Mouse (Mus musculus) gastrocnemius, adult 2 months (tissue): Measurements from ENCODE around the gene Snx33. TPM values are rescaled to one million over a fixed set of nuclear protein-coding genes. Genes with fewer than 3 reads are reported as not detected.
A peak's percentile ranks its signal among the peaks of the same experiment; 100 is the strongest.
"Not testable (repeated sequence)": the region's sequence is repeated elsewhere in the genome, so short reads cannot be mapped to it uniquely, and the experiment has no call there.

Experiments
- DNase-seq: peaks from one replicate; pipeline ENCODE4 v3.0.0; 2022
- H3K27ac ChIP-seq: fragments of 200-600 bp; 2 replicates; pipeline ENCODE4 v1.8.1; 2022; ENCODE audit warnings: mild to moderate bottlenecking
- H3K4me3 ChIP-seq: fragments of 200-600 bp; 2 replicates; pipeline ENCODE4 v1.8.1; 2022; ENCODE audit warnings: mild to moderate bottlenecking, moderate library complexity
- CTCF ChIP-seq: fragments of 200-600 bp; IDR thresholded peaks from 2 replicates; pipeline ENCODE4 v1.8.1; 2022; ENCODE audit warnings: antibody characterized with exemption, mild to moderate bottlenecking, moderate library complexity
- intact Hi-C: fragments of 180-260 bp; cut with DNase I; formaldehyde crosslinking; loops from one replicate; pipeline ENCODE4 v1.15.1; 2025
- total RNA-seq, 2 experiments: library from RNA; stranded (reverse); gene quantifications; 2 replicates each; pipeline ENCODE4 v1.2.3; 2021

Gene Snx33
- total RNA-seq, 2 experiments from 2014 or later, result 4.3 to 4.7 TPM

- H3K4me3 ChIP-seq, H3K27ac ChIP-seq, intact Hi-C loops: not testable (repeated sequence)
- peak; percentile 26 for DNase-seq
- TF ChIP-seq CTCF, result peak; percentile 81
Observed at GRCm38 (mm10) chr9:56947481-56947880, 19.3 kb upstream of the Snx33 start.

- intact Hi-C loops, result no loop called here
- no peak for TF ChIP-seq CTCF
- no peak for DNase-seq
Observed at GRCm38 (mm10) chr9:56938374-56938773, 10.2 kb upstream of the Snx33 start.

GRCm38 (mm10) chr9:56937223-56938160 lies 9.3 kb upstream of the Snx33 start, which contains the start of gene Imp3:
TSS of gene Imp3 (plus strand) at chr9:56937475.
- Histone ChIP-seq H3K4me3 (peak within 1 kb of the TSS; percentile 97), H3K27ac (peak within 1 kb of the TSS; percentile 98)
- intact Hi-C loops, result no loop called here
- TF ChIP-seq CTCF, result peak; percentile 43
- DNase-seq, result peak; percentile 91

More at GRCm38 (mm10) chr9:56938374-56938773, 10.2 kb upstream of the Snx33 start:
- Histone ChIP-seq H3K27ac (peak overlapping the region; percentile 98), H3K4me3 (peak overlapping the region; percentile 97)

- DNase-seq, result no peak
- H3K4me3 ChIP-seq, result peak overlapping the region; percentile 97
- no peak for TF ChIP-seq CTCF
- intact Hi-C loops, result no loop called here
- H3K27ac ChIP-seq, result peak overlapping the region; percentile 98
Observed at GRCm38 (mm10) chr9:56936861-56937222, 8.7 kb upstream of the Snx33 start.

GRCm38 (mm10) chr9:56930556-56930955 lies 2.4 kb upstream of the Snx33 start:
- no peak for TF ChIP-seq CTCF
- no peak overlapping the region for H3K27ac ChIP-seq
- intact Hi-C loops, result no loop called here
- H3K4me3 ChIP-seq, result no peak overlapping the region
- DNase-seq, result no peak

GRCm38 (mm10) chr9:56929496-56929895 lies 1.3 kb upstream of the Snx33 start:
- intact Hi-C loops, result loop anchor here (5.0 kb wide), 3 partner anchors 37 to 203 kb away; partner anchors contain the start of genes Man2c1 and Sin3a

GRCm38 (mm10) chr9:56927191-56928012 lies 769 bp downstream of the Snx33 start:
- Histone ChIP-seq H3K27ac (peak overlapping the region; percentile 93), H3K4me3 (peak overlapping the region; percentile 88)
- TF ChIP-seq CTCF, result no peak
- DNase-seq, result peak; percentile 74
- intact Hi-C loops, result loop anchor here (5.0 kb wide), 3 partner anchors 35 to 205 kb away; partner anchors contain the start of genes Man2c1 and Sin3a

More at GRCm38 (mm10) chr9:56929496-56929895, 1.3 kb upstream of the Snx33 start:
- Histone ChIP-seq H3K27ac (no peak overlapping the region), H3K4me3 (no peak overlapping the region)
- DNase-seq, result no peak
- TF ChIP-seq CTCF, result no peak

- no peak for TF ChIP-seq CTCF
- no peak for DNase-seq
- H3K27ac ChIP-seq, result peak overlapping the region; percentile 93
- intact Hi-C loops, result loop anchor here (5.0 kb wide), 3 partner anchors 34 to 206 kb away; partner anchors contain the start of genes Man2c1 and Sin3a
- H3K4me3 ChIP-seq, result peak overlapping the region; percentile 88
Observed at GRCm38 (mm10) chr9:56926387-56926786, 1.8 kb downstream of the Snx33 start.

- TF ChIP-seq CTCF, result no peak
- intact Hi-C loops, result loop anchor here (5.0 kb wide), 3 partner anchors 34 to 206 kb away; partner anchors contain the start of genes Man2c1 and Sin3a
- DNase-seq, result no peak
- Histone ChIP-seq H3K27ac (peak overlapping the region; percentile 93), H3K4me3 (peak overlapping the region; percentile 88)
Observed at GRCm38 (mm10) chr9:56926025-56926360, 2.2 kb downstream of the Snx33 start.

- DNase-seq, result no peak
- Histone ChIP-seq H3K4me3 (peak overlapping the region; percentile 88), H3K27ac (peak overlapping the region; percentile 93)
- intact Hi-C loops, result loop anchor here (5.0 kb wide), 3 partner anchors 33 to 207 kb away; partner anchors contain the start of genes Man2c1 and Sin3a
- no peak for TF ChIP-seq CTCF
Observed at GRCm38 (mm10) chr9:56925291-56926024, 2.7 kb downstream of the Snx33 start.

- H3K4me3 ChIP-seq, result peak overlapping the region; percentile 88
- peak overlapping the region; percentile 93 for H3K27ac ChIP-seq
- intact Hi-C loops, result loop anchor here (5.0 kb wide), 3 partner anchors 32 to 208 kb away; partner anchors contain the start of genes Man2c1 and Sin3a
- peak; percentile 86 for DNase-seq
- TF ChIP-seq CTCF, result no peak
Observed at GRCm38 (mm10) chr9:56924651-56925027, 3.5 kb downstream of the Snx33 start.
